Mouse (Mus musculus) T-cell, adult 66 days (primary cell): ENCODE data around the gene Chchd3. TPM values are rescaled to one million over a fixed set of nuclear protein-coding genes. Genes with fewer than 3 reads are reported as not detected.

Experiments
- total RNA-seq, 2 experiments: library from RNA; stranded (reverse); gene quantifications; 3 replicates in 1 of 2; 4 replicates in 1 of 2; pipeline ENCODE4 v1.2.4; 2023

Gene Chchd3
- 10 to 100 TPM; 80.5 to 88.7 TPM for total RNA-seq

GRCm38 (mm10) chr6:33059735-33060576, at the start of gene Chchd3:
Gene Chchd3 (minus strand): TSS chr6:33060260.

Other genes with a start within 250 kb of the Chchd3 start
- 10 to 100 TPM; 95.3 to 97.7 TPM for gene Exoc4, start 188.8 kb upstream of the Chchd3 start, total RNA-seq